Comparison of ENCODE assay signal across 8 mouse cellular contexts in genomic region chr7:49245537-49246239, GRCm38 (mm10).
DNase-seq lines count a peak whose midpoint lies in the region; ATAC-seq and TF ChIP-seq lines count a peak whose summit lies in the region.

No protein-coding gene starts in this region.

- H3K9me3 ChIP-seq in embryonic facial prominence, embryonic 14.5 days (ENCODE audit: control insufficient read depth, low read length): no peaks in the 10 kb centered on the region
- H3K9me3 ChIP-seq in limb, embryonic 14.5 days (ENCODE audit: control insufficient read depth, low read length): no peaks in the 10 kb centered on the region
- no peaks in the 10 kb centered on the region for H3K9me3 ChIP-seq in midbrain, embryonic 16.5 days (replicated peaks; ENCODE audit: control insufficient read depth, low read length, poor library complexity, severe bottlenecking)

- TF ChIP-seq POLR2A in bone marrow, adult 2 months (IDR thresholded peaks at IDR 0.05; ENCODE audit: borderline replicate concordance, control insufficient read depth, low read depth, low read length): peak; percentile 34; the same call in 1 of the 2 replicates
- TF ChIP-seq POLR2A in limb, embryonic 14.5 days (IDR thresholded peaks at IDR 0.05; ENCODE audit: borderline replicate concordance, extremely low read depth, insufficient read depth, insufficient read length): 0 out of 2 replicates have a peak, but pooled peaks have one; percentile 67
- TF ChIP-seq POLR2A in spleen, adult 2 months (IDR thresholded peaks at IDR 0.05; ENCODE audit: low read depth, low read length): no peak

- H3K4me3 ChIP-seq in bone marrow, adult 2 months (replicated peaks; ENCODE audit: control insufficient read depth, low read depth, low read length): peak overlapping the region; percentile 69
- H3K4me3 ChIP-seq in embryonic facial prominence, embryonic 14.5 days (ENCODE audit: low read depth, low read length): peak overlapping the region; percentile 49
- H3K4me3 ChIP-seq in limb, embryonic 14.5 days (replicated peaks; ENCODE audit: low read length): peak overlapping the region; percentile 58
- peak overlapping the region; percentile 65 for H3K4me3 ChIP-seq in midbrain, embryonic 16.5 days (ENCODE audit: low read depth, low read length)
- peak overlapping the region; percentile 64 for H3K4me3 ChIP-seq in spleen, adult 2 months (ENCODE audit: extremely low read depth, insufficient read depth, insufficient read length)

- DNase-seq in 3134 (ENCODE audit: extremely low read depth, insufficient read length, low spot score): peak; percentile 97
- peak; percentile 97 for DNase-seq in embryonic facial prominence, embryonic 14.5 days (ENCODE audit: low spot score)
- peak; percentile 88 for DNase-seq in heart, adult 8-10 months (ENCODE audit: low spot score)
- peak; percentile 87 to 88 for DNase-seq in kidney, adult 8-10 months
- peak; percentile 94 for DNase-seq in limb, embryonic 14.5 days (ENCODE audit: low spot score)
- DNase-seq in spleen, adult 2 months (ENCODE audit: low read depth in 1 of 2, low spot score in 2 of 2): peak; percentile 29 to 71

- H3K27ac ChIP-seq in bone marrow, adult 2 months (ENCODE audit: control insufficient read depth, insufficient read depth, low read depth, low read length, poor library complexity): peak overlapping the region; percentile 38; the same call in 1 of the 2 replicates
- 0 out of 2 replicates have a peak overlapping the region, but pooled peaks have one; percentile 22 for H3K27ac ChIP-seq in embryonic facial prominence, embryonic 14.5 days (replicated peaks; ENCODE audit: low read depth, low read length)
- H3K27ac ChIP-seq in limb, embryonic 14.5 days (replicated peaks; ENCODE audit: low read depth, low read length): peak overlapping the region; percentile 54; the same call in 1 of the 2 replicates
- H3K27ac ChIP-seq in midbrain, embryonic 16.5 days (ENCODE audit: low read length): peak overlapping the region; percentile 89
- H3K27ac ChIP-seq in spleen, adult 2 months (ENCODE audit: insufficient read depth, low read length): no peak overlapping the region

- no peaks in the 10 kb centered on the region for H3K36me3 ChIP-seq in embryonic facial prominence, embryonic 14.5 days (ENCODE audit: control insufficient read depth, insufficient read depth, low read length)
- H3K36me3 ChIP-seq in limb, embryonic 14.5 days (ENCODE audit: control insufficient read depth, insufficient read depth, low read length): no peaks in the 10 kb centered on the region
- no peaks in the 10 kb centered on the region for H3K36me3 ChIP-seq in midbrain, embryonic 16.5 days (ENCODE audit: control insufficient read depth, insufficient read depth, low read length)
- H3K36me3 ChIP-seq in spleen, adult 2 months (ENCODE audit: control insufficient read depth, insufficient read depth, low read length): no peaks in the 10 kb centered on the region

- under 1% methylated on average over 68 of the region's 68 CpGs for WGBS in bone marrow, adult 2 months
- WGBS in embryonic facial prominence, embryonic 14.5 days: under 1% methylated on average over 28 of the region's 68 CpGs
- WGBS in limb, embryonic 14.5 days: under 1% methylated on average over 49 of the region's 68 CpGs
- WGBS in midbrain, embryonic 16.5 days: 0% methylated on average over 55 of the region's 68 CpGs
- WGBS in spleen, adult 2 months: 1% methylated on average over 68 of the region's 68 CpGs

- H3K4me2 ChIP-seq in embryonic facial prominence, embryonic 14.5 days (ENCODE audit: low read depth, low read length): peak overlapping the region; percentile 99
- peak overlapping the region; percentile 98 for H3K4me2 ChIP-seq in limb, embryonic 14.5 days (replicated peaks; ENCODE audit: low read depth, low read length, severe bottlenecking)
- peak overlapping the region; percentile 88 for H3K4me2 ChIP-seq in midbrain, embryonic 16.5 days (ENCODE audit: low read length)

- H3K27me3 ChIP-seq in embryonic facial prominence, embryonic 14.5 days (replicated peaks; ENCODE audit: control insufficient read depth, insufficient read depth, low read length): peaks cover 36% of the 10 kb centered on the region
- H3K27me3 ChIP-seq in limb, embryonic 14.5 days (ENCODE audit: control insufficient read depth, insufficient read depth, low read length): peaks cover 30% of the 10 kb centered on the region
- H3K27me3 ChIP-seq in midbrain, embryonic 16.5 days (ENCODE audit: control insufficient read depth, insufficient read depth, low read depth, low read length): no peaks in the 10 kb centered on the region
- H3K27me3 ChIP-seq in spleen, adult 2 months (ENCODE audit: control insufficient read depth, insufficient read depth, low read length): peaks cover 3% of the 10 kb centered on the region; the same call in 1 of the 2 replicates

- peak; percentile 97 for ATAC-seq in embryonic facial prominence, embryonic 14.5 days (ENCODE audit: low read depth)
- ATAC-seq in limb, embryonic 14.5 days (ENCODE audit: low FRiP score, low read depth): peak; percentile 97
- peak; percentile 95 for ATAC-seq in midbrain, embryonic 16.5 days

- H3K4me1 ChIP-seq in bone marrow, adult 2 months (ENCODE audit: control insufficient read depth, insufficient read depth, low read length): peaks cover 2% of the 10 kb centered on the region
- peaks cover 11% of the 10 kb centered on the region for H3K4me1 ChIP-seq in embryonic facial prominence, embryonic 14.5 days (ENCODE audit: control insufficient read depth, insufficient read depth, low read length)
- peaks cover 19% of the 10 kb centered on the region for H3K4me1 ChIP-seq in limb, embryonic 14.5 days (ENCODE audit: control insufficient read depth, insufficient read depth, low read length)
- peaks cover 30% of the 10 kb centered on the region for H3K4me1 ChIP-seq in midbrain, embryonic 16.5 days (ENCODE audit: control insufficient read depth, insufficient read depth, low read length)
- H3K4me1 ChIP-seq in spleen, adult 2 months (ENCODE audit: control insufficient read depth, insufficient read depth, insufficient read length): peaks cover 12% of the 10 kb centered on the region

- H3K9ac ChIP-seq in embryonic facial prominence, embryonic 14.5 days (ENCODE audit: low read depth, low read length): peak overlapping the region; percentile 68
- peak overlapping the region; percentile 67 for H3K9ac ChIP-seq in limb, embryonic 14.5 days (ENCODE audit: low read depth, low read length, severe bottlenecking)
- peak overlapping the region; percentile 71 for H3K9ac ChIP-seq in midbrain, embryonic 16.5 days (ENCODE audit: low read depth, low read length)

- no peak for TF ChIP-seq CTCF in bone marrow, adult 2 months (IDR thresholded peaks at IDR 0.05; ENCODE audit: control insufficient read depth, insufficient read depth, low read length)
- TF ChIP-seq CTCF in spleen, adult 2 months (IDR thresholded peaks at IDR 0.05; ENCODE audit: extremely low read depth, insufficient read depth, insufficient read length, insufficient replicate concordance): no peak
